Mouse (Mus musculus): ENCODE data around the gene Klhdc9.

Klhdc9 gene

GRCm38 (mm10) chr1:171309321-171309720, 51.3 kb downstream of the Klhdc9 start:
- no peak for DNase-seq (ENCODE audit: low read depth in 2 of 2, low spot score in 2 of 2)

Data from CD8-positive naive resting alpha-beta T cell, adult 2 months (primary cell).